Mouse (Mus musculus) lung, adult 2 months (tissue): ENCODE results near the gene Slc35e2.

Source experiments
- CTCF ChIP-seq: fragments of 200-500 bp; IDR thresholded peaks from 2 replicates; pipeline ENCODE4 v1.5.1; 2011; ENCODE audit warnings: mild to moderate bottlenecking, low read length, control low read depth; ENCODE audit not compliant: insufficient read depth
- POLR2A ChIP-seq: fragments of 200-500 bp; IDR thresholded peaks from 2 replicates; pipeline ENCODE4 v1.6.1; 2011; ENCODE audit warnings: low read depth, mild to moderate bottlenecking, control low read depth, low read length, borderline replicate concordance; ENCODE audit errors: extremely low read depth

DNA sequence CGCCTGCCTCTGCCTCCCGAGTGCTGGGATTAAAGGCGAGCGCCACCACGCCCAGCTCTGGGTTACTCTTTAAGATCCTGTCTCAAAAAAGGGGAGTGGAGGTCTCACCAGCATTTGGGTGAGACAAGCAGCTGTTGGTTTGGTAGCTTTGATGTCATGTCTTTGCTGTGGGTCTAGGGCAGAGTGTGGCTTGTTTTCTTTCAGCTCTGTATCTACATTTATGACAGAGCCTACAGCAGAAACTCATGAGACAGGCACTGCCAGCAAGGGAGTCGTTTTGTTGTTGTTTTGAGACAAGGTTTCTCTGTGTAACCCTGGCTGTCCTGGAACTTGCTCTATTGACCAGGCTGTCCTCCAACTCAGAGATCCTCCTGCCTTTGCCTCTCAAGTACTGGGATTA, 2.6 kb downstream of the Slc35e2 start:
- no peak for TF ChIP-seq POLR2A
- TF ChIP-seq CTCF, result no peak
